Mouse (Mus musculus) telencephalon, adult 2 months (tissue): Measurements from ENCODE around the gene Dlx4.

Source experiments
- DNase-seq: peaks from one replicate; pipeline ENCODE4 v3.0.0-alpha.2; 2011; ENCODE audit warnings: low read depth, low spot score

Dlx4 gene

GRCm38 (mm10) chr11:95104266-95104665 is 41.8 kb downstream of the Dlx4 start:
- DNase-seq: no peak

- no peak for DNase-seq
These were observed 43.7 kb downstream of the Dlx4 start for GRCm38 (mm10) chr11:95102161-95102904.

- DNase-seq: no peak
These were observed 44.8 kb downstream of the Dlx4 start for GRCm38 (mm10) chr11:95101071-95101788.

DNA sequence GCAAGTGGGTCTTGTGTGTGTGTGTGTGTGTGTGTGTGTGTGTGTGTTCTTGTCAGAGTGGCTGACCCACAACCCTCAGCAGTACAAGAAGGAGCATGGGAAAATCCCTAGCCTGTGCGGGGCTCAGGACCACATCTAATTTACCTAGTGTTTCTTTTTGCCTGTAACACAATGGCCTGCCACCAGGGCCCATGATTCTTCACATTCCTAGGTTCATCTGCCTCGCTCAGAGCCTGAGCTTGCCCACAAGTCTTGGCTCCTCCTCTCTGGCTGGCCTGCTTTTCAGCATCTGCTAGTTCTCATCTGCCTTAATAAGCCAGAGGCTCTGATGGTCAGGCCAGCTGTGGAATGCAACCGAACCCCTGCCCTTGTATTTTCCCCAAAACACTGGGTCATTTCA is 45.7 kb downstream of the Dlx4 start:
- DNase-seq: no peak

GRCm38 (mm10) chr11:95098346-95099095 is 47.5 kb downstream of the Dlx4 start:
- DNase-seq: no peak

DNA sequence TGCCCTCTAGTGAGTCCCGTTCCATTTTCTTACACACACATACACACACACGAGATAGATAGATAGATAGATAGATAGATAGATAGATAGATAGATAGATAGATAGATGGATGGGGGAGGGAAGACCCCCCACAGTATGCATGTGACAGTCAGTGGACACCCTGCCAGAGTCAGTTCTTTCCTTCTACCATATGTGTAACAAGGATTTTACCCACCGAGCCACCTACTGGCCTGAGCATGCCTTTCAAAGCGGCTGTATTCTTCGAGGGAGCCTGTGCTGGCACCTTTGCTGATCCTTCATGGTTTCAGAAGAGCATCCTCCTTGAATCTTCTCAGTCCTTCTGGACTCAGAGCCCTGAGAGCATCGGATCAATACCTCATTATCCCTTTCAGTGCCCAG is 48.2 kb downstream of the Dlx4 start:
- no peak for DNase-seq

- DNase-seq: no peak
These were observed 49.3 kb downstream of the Dlx4 start for GRCm38 (mm10) chr11:95096608-95097373.

DNA sequence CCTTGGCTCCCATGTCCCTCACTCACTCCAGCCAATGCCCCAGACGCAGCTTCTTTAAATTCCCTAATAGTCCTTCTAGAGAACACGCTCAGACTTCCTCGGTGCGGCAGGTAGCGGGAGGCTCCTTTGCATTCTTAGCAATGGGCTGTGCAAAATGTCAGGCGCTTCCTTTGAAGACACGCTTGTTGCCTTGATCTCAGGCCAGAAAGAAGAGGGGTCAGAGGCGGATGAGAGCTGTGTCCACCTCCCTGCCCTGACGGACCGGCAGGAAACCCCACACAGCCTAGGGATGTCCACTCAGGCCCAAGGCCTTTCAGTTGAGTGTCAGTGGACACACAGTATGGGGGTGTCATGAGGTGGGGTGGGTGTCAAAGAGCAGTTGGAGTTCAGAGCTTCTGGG is 50.5 kb downstream of the Dlx4 start:
- DNase-seq: no peak

GRCm38 (mm10) chr11:95093077-95093476 is 53.0 kb downstream of the Dlx4 start:
- no peak for DNase-seq
